Mouse (Mus musculus): ENCODE results near the gene Lactbl1.

Gene Lactbl1

GRCm38 (mm10) chr4:136636983-136637562, 14.7 kb downstream of the Lactbl1 start:
- DNase-seq (ENCODE audit: low spot score) = no peak

GRCm38 (mm10) chr4:136637563-136638229, 15.3 kb downstream of the Lactbl1 start:
- DNase-seq (ENCODE audit: low spot score) = no peak

GRCm38 (mm10) chr4:136638230-136638750, 15.9 kb downstream of the Lactbl1 start:
- DNase-seq (ENCODE audit: low spot score) = no peak

GRCm38 (mm10) chr4:136638890-136639289, 16.5 kb downstream of the Lactbl1 start:
- no peak for DNase-seq (ENCODE audit: low spot score)

- DNase-seq (ENCODE audit: low spot score) = peak; percentile 77
Measured at GRCm38 (mm10) chr4:136648922-136649479, 26.6 kb downstream of the Lactbl1 start.

GRCm38 (mm10) chr4:136649480-136650196, 27.2 kb downstream of the Lactbl1 start:
- DNase-seq (ENCODE audit: low spot score) = peak; percentile 15

GRCm38 (mm10) chr4:136650261-136650660, 27.8 kb downstream of the Lactbl1 start:
- DNase-seq (ENCODE audit: low spot score) = no peak

GRCm38 (mm10) chr4:136651357-136651811, 29.0 kb downstream of the Lactbl1 start:
- DNase-seq (ENCODE audit: low spot score) = peak; percentile 9

- no peak for DNase-seq (ENCODE audit: low spot score)
Measured at GRCm38 (mm10) chr4:136651882-136652527, 29.6 kb downstream of the Lactbl1 start.

GRCm38 (mm10) chr4:136652528-136652910, 30.1 kb downstream of the Lactbl1 start:
- DNase-seq (ENCODE audit: low spot score) = no peak

- no peak for DNase-seq (ENCODE audit: low spot score)
Measured at GRCm38 (mm10) chr4:136653019-136653418, 30.6 kb downstream of the Lactbl1 start.

GRCm38 (mm10) chr4:136653692-136654234, 31.3 kb downstream of the Lactbl1 start:
- no peak for DNase-seq (ENCODE audit: low spot score)

- DNase-seq (ENCODE audit: low spot score) = no peak
Measured at GRCm38 (mm10) chr4:136657914-136658313, 35.5 kb downstream of the Lactbl1 start.

GRCm38 (mm10) chr4:136665068-136665467, 42.6 kb downstream of the Lactbl1 start:
- no peak for DNase-seq (ENCODE audit: low spot score)

GRCm38 (mm10) chr4:136666002-136666401, 43.6 kb downstream of the Lactbl1 start:
- DNase-seq (ENCODE audit: low spot score) = no peak

GRCm38 (mm10) chr4:136667757-136668156, 45.3 kb downstream of the Lactbl1 start:
- DNase-seq (ENCODE audit: low spot score) = no peak

GRCm38 (mm10) chr4:136672335-136673090, 50.1 kb downstream of the Lactbl1 start:
- no peak for DNase-seq (ENCODE audit: low spot score)

- no peak for DNase-seq (ENCODE audit: low spot score)
Measured at GRCm38 (mm10) chr4:136675439-136675838, 53.0 kb downstream of the Lactbl1 start.

- DNase-seq (ENCODE audit: low spot score) = peak; percentile 88
Measured at GRCm38 (mm10) chr4:136678480-136678879, 56.1 kb downstream of the Lactbl1 start.

GRCm38 (mm10) chr4:136679221-136679620, 56.8 kb downstream of the Lactbl1 start:
- DNase-seq (ENCODE audit: low spot score) = no peak

GRCm38 (mm10) chr4:136680641-136681040, 58.2 kb downstream of the Lactbl1 start:
- DNase-seq (ENCODE audit: low spot score) = no peak
